Mouse (Mus musculus) MEL (cell line): Measurements from ENCODE around the gene Klri2. TPM values are rescaled to one million over a fixed set of nuclear protein-coding genes. Genes with fewer than 3 reads are reported as not detected.

Experiments used
- DNase-seq: peaks from one replicate; pipeline ENCODE4 v3.0.0; 2011; ENCODE audit warnings: low read depth, low spot score
- H3K27ac ChIP-seq: 2 replicates; pipeline ENCODE4 v1.5.1; 2012; ENCODE audit warnings: low read depth, mild to moderate bottlenecking, control low read depth, low read length, moderate library complexity; ENCODE audit not compliant: control insufficient read depth
- H3K27me3 ChIP-seq, 2 experiments: fragments of 150-350 bp in 1 of 2; sonication (generic) in 1 of 2; 2 replicates each; pipeline ENCODE4 v1.6.1; 2012; ENCODE audit warnings: low read length in 2 of 2, mild to moderate bottlenecking in 2 of 2, improper control_type of control experiment in 1 of 2, moderate library complexity in 1 of 2; ENCODE audit not compliant: insufficient read depth in 2 of 2, control insufficient read depth in 1 of 2
- H3K36me3 ChIP-seq, 2 experiments: 2 replicates each; pipeline ENCODE4 v1.6.1; 2012 to 2014; ENCODE audit warnings: low read length in 2 of 2, improper control_type of control experiment in 1 of 2, inconsistent platforms in 1 of 2, mild to moderate bottlenecking in 1 of 2; ENCODE audit not compliant: insufficient read depth in 2 of 2, control insufficient read depth in 1 of 2
- H3K4me1 ChIP-seq, 2 experiments: fragments of 150-350 bp in 1 of 2; sonication (generic) in 1 of 2; 2 replicates each; pipeline ENCODE4 v1.6.1; 2012; ENCODE audit warnings: low read length in 2 of 2, improper control_type of control experiment in 1 of 2, mild to moderate bottlenecking in 1 of 2; ENCODE audit not compliant: insufficient read depth in 2 of 2, control insufficient read depth in 1 of 2
- H3K4me3 ChIP-seq, 2 experiments: fragments of 150-350 bp in 1 of 2; sonication (generic) in 1 of 2; 2 replicates each; pipeline ENCODE4 v1.5.1; 2012; ENCODE audit warnings: low read depth in 2 of 2, low read length in 2 of 2, mild to moderate bottlenecking in 2 of 2, moderate library complexity in 2 of 2, control low read depth in 1 of 2, improper control_type of control experiment in 1 of 2; ENCODE audit not compliant: control insufficient read depth in 1 of 2, insufficient read depth in 1 of 2
- H3K79me2 ChIP-seq: 2 replicates; pipeline ENCODE4 v1.6.1; 2012; ENCODE audit warnings: mild to moderate bottlenecking, low read length, moderate library complexity; ENCODE audit not compliant: control insufficient read depth, poor library complexity, insufficient read depth
- H3K9ac ChIP-seq: 2 replicates; pipeline ENCODE4 v1.6.1; 2012; ENCODE audit warnings: low read depth, mild to moderate bottlenecking, control low read depth, low read length, moderate library complexity; ENCODE audit not compliant: control insufficient read depth, poor library complexity, severe bottlenecking
- H3K9me3 ChIP-seq: fragments of 150-350 bp; sonication (generic); replicated peaks from 2 replicates; pipeline ENCODE4 v1.6.1; 2012; ENCODE audit warnings: mild to moderate bottlenecking, low read length, improper control_type of control experiment, moderate library complexity; ENCODE audit not compliant: insufficient read depth
- CHD1 ChIP-seq: IDR thresholded peaks from 2 replicates; pipeline ENCODE4 v1.6.1; 2012; ENCODE audit warnings: low read depth, mild to moderate bottlenecking, inconsistent platforms, low read length, improper control_type of control experiment
- ELF1 ChIP-seq: IDR thresholded peaks from 2 replicates; pipeline ENCODE4 v1.6.1; 2014; ENCODE audit warnings: low read depth, mild to moderate bottlenecking, inconsistent platforms, low read length, improper control_type of control experiment, moderate library complexity
- GABPA ChIP-seq: IDR thresholded peaks from 2 replicates; pipeline ENCODE4 v1.6.1; 2012; ENCODE audit warnings: low read depth, mild to moderate bottlenecking, inconsistent platforms, low read length, improper control_type of control experiment, moderate library complexity
- KAT2A ChIP-seq: conservative IDR thresholded peaks from 2 replicates; pipeline ENCODE4 v1.6.1; 2012; ENCODE audit warnings: low read depth, low read length, improper control_type of control experiment, inconsistent platforms
- MAZ ChIP-seq: IDR thresholded peaks from 2 replicates; pipeline ENCODE4 v1.6.1; 2012; ENCODE audit warnings: low read depth, mild to moderate bottlenecking, inconsistent platforms, low read length, improper control_type of control experiment
- MXI1 ChIP-seq: IDR thresholded peaks from 2 replicates; pipeline ENCODE4 v1.6.1; 2011; ENCODE audit warnings: mild to moderate bottlenecking, low read depth, low read length, improper control_type of control experiment
- NELFE ChIP-seq: IDR thresholded peaks from 2 replicates; pipeline ENCODE4 v1.6.1; 2011; ENCODE audit warnings: low read depth, low read length, improper control_type of control experiment
- POLR2A ChIP-seq, 2 experiments: IDR thresholded peaks; 2 replicates each; pipeline ENCODE4 v1.6.1; 2011 to 2012; ENCODE audit warnings: low read length in 2 of 2, mild to moderate bottlenecking in 2 of 2, control low read depth in 1 of 2, improper control_type of control experiment in 1 of 2, low read depth in 1 of 2, moderate library complexity in 1 of 2; ENCODE audit not compliant: control insufficient read depth in 1 of 2, insufficient read depth in 1 of 2, poor library complexity in 1 of 2
- POLR2AphosphoS2 ChIP-seq: IDR thresholded peaks from 2 replicates; pipeline ENCODE4 v1.6.1; 2011; ENCODE audit warnings: low read length, improper control_type of control experiment
- POLR2AphosphoS5 ChIP-seq: IDR thresholded peaks from 2 replicates; pipeline ENCODE4 v1.6.1; 2012; ENCODE audit warnings: low read depth, borderline replicate concordance, mild to moderate bottlenecking, inconsistent platforms, low read length, moderate library complexity, mixed read lengths
- RAD21 ChIP-seq: IDR thresholded peaks from 2 replicates; pipeline ENCODE4 v1.6.1; 2011; ENCODE audit warnings: mild to moderate bottlenecking, low read depth, low read length, improper control_type of control experiment
- RCOR1 ChIP-seq: IDR thresholded peaks from 2 replicates; pipeline ENCODE4 v1.6.1; 2012; ENCODE audit warnings: low read depth, mild to moderate bottlenecking, inconsistent platforms, low read length, improper control_type of control experiment
- SIN3A ChIP-seq: IDR thresholded peaks from 2 replicates; pipeline ENCODE4 v1.6.1; 2012; ENCODE audit warnings: low read length, improper control_type of control experiment, inconsistent platforms
- TAL1 ChIP-seq: IDR thresholded peaks from 2 replicates; pipeline ENCODE4 v1.6.1; 2012; ENCODE audit warnings: mild to moderate bottlenecking, inconsistent platforms, low read length, moderate library complexity, mixed read lengths
- USF1 ChIP-seq: IDR thresholded peaks from 2 replicates; pipeline ENCODE4 v1.6.1; 2014; ENCODE audit warnings: low read depth, mild to moderate bottlenecking, inconsistent platforms, low read length, improper control_type of control experiment, moderate library complexity
- USF2 ChIP-seq, 2 experiments: IDR thresholded peaks; 2 replicates each; pipeline ENCODE4 v1.6.1; 2011 to 2012; ENCODE audit warnings: improper control_type of control experiment in 2 of 2, low read length in 2 of 2, borderline replicate concordance in 1 of 2, inconsistent platforms in 1 of 2, low read depth in 1 of 2, mild to moderate bottlenecking in 1 of 2; ENCODE audit not compliant: insufficient read depth in 1 of 2
- ZMIZ1 ChIP-seq: IDR thresholded peaks from 2 replicates; pipeline ENCODE4 v1.6.1; 2012; ENCODE audit warnings: low read depth, mild to moderate bottlenecking, inconsistent platforms, low read length, improper control_type of control experiment, moderate library complexity
- ZNF384 ChIP-seq: IDR thresholded peaks from 2 replicates; pipeline ENCODE4 v1.6.1; 2012; ENCODE audit warnings: low read depth, mild to moderate bottlenecking, inconsistent platforms, low read length, improper control_type of control experiment
- polyA plus RNA-seq, 2 experiments: library from polyadenylated mRNA; stranded (reverse) in 1 of 2; unstranded in 1 of 2; fragments of >175 nt in 1 of 2; fragments of >200 nt in 1 of 2; gene quantifications; 2 replicates each; pipeline versions ENCODE4 v1.2.1 to v1.2.4; 2012; ENCODE audit warnings: low replicate concordance in 2 of 2, low read depth in 1 of 2; ENCODE audit not compliant: insufficient read length in 2 of 2, insufficient read depth in 1 of 2, missing spikeins in 1 of 2
- total RNA-seq: library from RNA; depleted of rRNA; stranded (reverse); fragments of 300-350 nt; gene quantifications from 2 replicates; pipeline ENCODE4 v1.2.3, GENCODE M21; 2012

Gene Klri2
- total and polyA plus RNA-seq, 3 experiments, result not detected

DNA sequence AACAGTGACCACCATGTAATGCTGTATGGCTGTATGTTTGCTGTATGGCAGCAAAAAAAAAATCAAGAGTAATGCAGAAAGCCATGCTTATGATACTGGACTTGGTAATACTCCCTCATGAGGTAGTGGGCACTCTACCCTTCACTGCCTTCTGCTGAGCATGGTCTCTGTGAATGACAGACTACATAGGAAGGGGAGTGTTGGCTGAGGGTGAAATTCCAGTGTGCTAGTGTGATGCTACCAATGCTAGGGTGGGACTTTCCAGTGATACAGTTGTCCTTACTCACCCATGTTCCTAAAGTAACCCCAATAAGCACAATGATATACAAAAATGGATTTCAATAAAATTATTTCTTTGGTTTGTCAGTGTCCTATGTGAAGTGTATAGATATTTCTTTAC lies 3.9 kb downstream of the Klri2 start:
- no peak for TF ChIP-seq USF2 (IDR thresholded peaks at IDR 0.05; ENCODE audit: borderline replicate concordance in 1 of 2, insufficient read depth in 1 of 2, low read depth in 1 of 2, low read length in 2 of 2)
- no peak for TF ChIP-seq RAD21
- no peak for TF ChIP-seq USF1
- TF ChIP-seq TAL1, result no peak
- no peak for TF ChIP-seq ELF1
- no peak for TF ChIP-seq ZNF384
- TF ChIP-seq RCOR1, result no peak
- no peak for TF ChIP-seq POLR2AphosphoS2
- TF ChIP-seq POLR2AphosphoS5, result no peak
- no peak for TF ChIP-seq KAT2A
- TF ChIP-seq MAZ, result no peak
- TF ChIP-seq CHD1, result no peak
- no peak for DNase-seq
- H3K4me3 ChIP-seq, result no peak overlapping the region
- no peak overlapping the region for H3K9ac ChIP-seq
- H3K36me3 ChIP-seq, result no peaks in the 10 kb centered on the region
- H3K27me3 ChIP-seq, result no peaks in the 10 kb centered on the region
- H3K79me2 ChIP-seq, result no peaks in the 10 kb centered on the region
- no peak overlapping the region for H3K27ac ChIP-seq
- no peaks in the 10 kb centered on the region for H3K9me3 ChIP-seq
- no peaks in the 10 kb centered on the region for H3K4me1 ChIP-seq

DNA sequence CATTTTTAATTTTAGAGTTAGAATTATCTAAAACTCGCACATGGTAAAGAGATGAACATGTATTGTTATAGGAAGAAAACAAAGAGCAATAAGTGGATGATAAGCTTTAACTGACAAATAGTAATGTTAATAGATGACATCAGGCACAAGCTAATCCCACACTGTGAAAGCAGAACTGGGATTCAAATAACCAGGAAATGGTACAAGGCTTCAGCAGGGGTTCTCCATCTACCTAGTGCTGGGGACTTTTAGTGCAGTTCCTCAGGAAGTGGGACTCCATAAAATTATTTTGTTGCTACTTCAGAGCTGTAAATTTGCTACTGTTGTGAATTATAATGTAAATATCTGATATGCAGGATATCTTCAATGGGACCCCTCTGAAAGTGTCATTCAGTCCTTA lies 13.0 kb downstream of the Klri2 start:
- TF ChIP-seq ZMIZ1 (no peak), MXI1 (no peak), GABPA (no peak), POLR2A (IDR thresholded peaks at IDR 0.05; ENCODE audit: control insufficient read depth in 1 of 2, insufficient read depth in 1 of 2, low read depth in 1 of 2, low read length in 2 of 2, poor library complexity in 1 of 2) (no peak), MAZ (no peak), NELFE (no peak), SIN3A (no peak)
- Histone ChIP-seq H3K79me2 (no peaks in the 10 kb centered on the region), H3K27me3 (no peaks in the 10 kb centered on the region), H3K9me3 (no peaks in the 10 kb centered on the region), H3K36me3 (no peaks in the 10 kb centered on the region), H3K27ac (no peak overlapping the region), H3K4me1 (no peaks in the 10 kb centered on the region), H3K4me3 (no peak overlapping the region), H3K9ac (no peak overlapping the region)
- DNase-seq, result no peak
